Mouse (Mus musculus) spleen, postnatal 4 days (tissue): ENCODE measurements around the gene Rpl36a-ps1.
"Not testable (repeated sequence)": the region's sequence is repeated elsewhere in the genome, so short reads cannot be mapped to it uniquely, and the experiment has no call there.

Experiments used
- DNase-seq, 2 experiments: peaks; one replicate each; pipeline ENCODE4 v3.0.0; 2022; ENCODE audit warnings: low spot score in 2 of 2

Gene Rpl36a-ps1

GRCm38 (mm10) chr14:98994218-98994617 lies at the start of gene Rpl36a-ps1:
Rpl36a-ps1 (minus strand) TSS chr14:98994318.
- DNase-seq = no peak

- DNase-seq = peak in 1 of 2 experiments; percentile 53
Observed at GRCm38 (mm10) chr14:99043499-99043898, 49.4 kb upstream of the Rpl36a-ps1 start.

GRCm38 (mm10) chr14:99041416-99041815 lies 47.3 kb upstream of the Rpl36a-ps1 start:
- no peak for DNase-seq

- DNase-seq = not testable (repeated sequence)
Observed at GRCm38 (mm10) chr14:99039308-99039707, 45.2 kb upstream of the Rpl36a-ps1 start.

- no peak for DNase-seq
Observed at GRCm38 (mm10) chr14:99037703-99038102, 43.6 kb upstream of the Rpl36a-ps1 start.

GRCm38 (mm10) chr14:99036039-99036438 lies 41.9 kb upstream of the Rpl36a-ps1 start:
- DNase-seq = no peak

GRCm38 (mm10) chr14:99034851-99035250 lies 40.7 kb upstream of the Rpl36a-ps1 start:
- DNase-seq = not testable (repeated sequence)

GRCm38 (mm10) chr14:99032596-99032995 lies 38.5 kb upstream of the Rpl36a-ps1 start:
- no peak for DNase-seq

- DNase-seq = no peak
Observed at GRCm38 (mm10) chr14:99031337-99031873, 37.3 kb upstream of the Rpl36a-ps1 start.

- DNase-seq = peak in 1 of 2 experiments; percentile 22
Observed at GRCm38 (mm10) chr14:99029987-99030386, 35.9 kb upstream of the Rpl36a-ps1 start.

- DNase-seq = peak in 1 of 2 experiments; percentile 30
Observed at GRCm38 (mm10) chr14:99022346-99023086, 28.4 kb upstream of the Rpl36a-ps1 start.

- DNase-seq = no peak
Observed at GRCm38 (mm10) chr14:99019136-99019808, 25.2 kb upstream of the Rpl36a-ps1 start.

GRCm38 (mm10) chr14:99018691-99019090 lies 24.6 kb upstream of the Rpl36a-ps1 start:
- DNase-seq = no peak

- peak in 1 of 2 experiments; percentile 14 for DNase-seq
Observed at GRCm38 (mm10) chr14:99010920-99011313, 16.8 kb upstream of the Rpl36a-ps1 start.

GRCm38 (mm10) chr14:99010224-99010919 lies 16.3 kb upstream of the Rpl36a-ps1 start:
- DNase-seq = peak in 1 of 2 experiments; percentile 49

GRCm38 (mm10) chr14:98992482-98992881 lies 1.6 kb downstream of the Rpl36a-ps1 start:
- DNase-seq = no peak

GRCm38 (mm10) chr14:98990636-98991035 lies 3.5 kb downstream of the Rpl36a-ps1 start:
- DNase-seq = no peak

GRCm38 (mm10) chr14:98989818-98990217 lies 4.3 kb downstream of the Rpl36a-ps1 start:
- DNase-seq = no peak

- no peak for DNase-seq
Observed at GRCm38 (mm10) chr14:98971921-98972320, 22.2 kb downstream of the Rpl36a-ps1 start.

- DNase-seq = no peak
Observed at GRCm38 (mm10) chr14:98958978-98959658, 35.0 kb downstream of the Rpl36a-ps1 start.

- no peak for DNase-seq
Observed at GRCm38 (mm10) chr14:98956788-98957187, 37.3 kb downstream of the Rpl36a-ps1 start.
